Mouse (Mus musculus): ENCODE measurements around the gene Borcs5.
A peak's percentile ranks its signal among the peaks of the same experiment; 100 is the strongest.

DNA sequence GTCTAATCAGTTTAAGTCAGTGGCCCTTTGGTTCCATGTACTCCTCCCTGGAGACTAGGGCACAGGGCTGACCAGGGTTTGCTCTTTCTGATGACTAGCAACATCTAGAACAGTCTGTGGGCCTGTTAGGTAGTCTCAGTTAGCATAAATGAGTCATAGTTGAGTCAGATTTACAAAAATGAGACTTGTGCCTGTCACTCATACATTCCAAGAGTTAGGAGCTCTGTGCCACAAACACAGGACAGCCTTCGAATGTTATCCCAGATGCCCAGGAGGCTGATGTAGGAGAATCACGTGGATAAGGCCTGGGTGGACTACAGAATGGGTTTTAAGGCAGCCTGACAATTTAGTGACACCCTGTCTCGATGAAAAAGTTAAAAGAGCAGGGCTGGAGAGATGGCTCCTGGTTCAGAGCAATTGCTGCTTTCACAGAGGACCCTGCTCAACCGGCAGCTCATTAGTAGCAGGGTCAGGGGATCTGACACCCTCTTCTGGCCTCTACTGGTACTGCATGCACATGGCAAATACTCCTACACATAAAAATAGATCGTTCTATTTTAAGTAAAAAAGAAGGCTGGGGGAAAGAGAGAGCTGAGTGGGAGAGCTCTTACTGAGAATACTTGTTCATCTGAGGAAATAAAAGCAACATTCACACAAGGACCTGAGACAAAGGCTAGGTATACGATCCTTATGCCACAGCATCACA is 18.3 kb upstream of the Borcs5 start:
- no peak for TF ChIP-seq POLR2A (IDR thresholded peaks at IDR 0.05; ENCODE audit: insufficient read depth, low read length)
- peak; percentile 53 for TF ChIP-seq CTCF (IDR thresholded peaks at IDR 0.05; ENCODE audit: low read depth, low read length)
